Mouse (Mus musculus): ENCODE data around the gene Cfap99.

DNA sequence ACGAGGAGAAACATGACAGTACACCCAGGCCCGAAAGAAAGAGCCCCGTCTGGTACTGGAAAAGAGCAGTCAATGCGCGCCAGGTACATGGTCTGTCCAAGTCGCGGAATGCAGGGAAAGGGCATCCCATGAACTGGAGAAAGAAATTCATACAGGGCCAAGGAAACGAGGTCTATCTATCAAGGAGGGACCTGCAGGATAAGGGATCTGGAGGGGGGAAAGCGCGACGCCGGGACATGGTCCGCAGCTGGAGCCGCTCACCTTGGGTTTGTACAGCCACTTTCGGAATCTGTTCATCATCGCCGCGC is 608 bp upstream of the Cfap99 start:
- TF ChIP-seq POLR2A (IDR thresholded peaks at IDR 0.05; ENCODE audit: extremely low read depth, insufficient read depth, low read length) = no peak
- TF ChIP-seq CTCF (IDR thresholded peaks at IDR 0.05; ENCODE audit: extremely low read depth, insufficient read depth, low read length) = no peak

Measured in cortical plate, adult 2 months (tissue).